Comparison of ENCODE assay signal across 15 mouse cellular contexts in genomic region chr4:116493646-116494045, GRCm38 (mm10).
"Had no signal": no experiment of that assay in that cellular context is flagged by ENCODE, and none has a peak within 500 bp of the region (broad histone marks: within the 10 kb centered on the region; RNA-seq: fewer than 3 reads in every experiment).

No protein-coding gene starts in this region.

- H3K4me1 ChIP-seq: midbrain, embryonic 13.5 days; midbrain, embryonic 15.5 days; neural tube, embryonic 12.5 days had no signal

- H3K9me3 ChIP-seq: midbrain, embryonic 13.5 days; midbrain, embryonic 15.5 days; stomach, embryonic 15.5 days had no signal

- H3K9ac ChIP-seq: midbrain, embryonic 13.5 days; midbrain, embryonic 15.5 days; neural tube, embryonic 12.5 days; stomach, embryonic 15.5 days had no signal

- H3K36me3 ChIP-seq: midbrain, embryonic 13.5 days; midbrain, embryonic 15.5 days; neural tube, embryonic 12.5 days; stomach, embryonic 15.5 days had no signal

- H3K27ac ChIP-seq: macrophage; midbrain, embryonic 13.5 days; midbrain, embryonic 15.5 days; neural tube, embryonic 12.5 days; stomach, embryonic 15.5 days; stomach, postnatal 0 days had no signal

- H3K4me2 ChIP-seq: midbrain, embryonic 11.5 days; midbrain, embryonic 13.5 days; midbrain, embryonic 15.5 days; neural tube, embryonic 12.5 days; stomach, embryonic 15.5 days had no signal

- DNase-seq: lung, adult 2 months; lung, postnatal 14 days; lung, postnatal 36 days; right cerebral cortex, postnatal 14 days; thymus, adult 2 months; thymus, postnatal 25 days; thymus, postnatal 4 days had no signal

- ATAC-seq: midbrain, embryonic 13.5 days; midbrain, embryonic 15.5 days had no signal

- H3K27me3 ChIP-seq: midbrain, embryonic 13.5 days; midbrain, embryonic 15.5 days; neural tube, embryonic 12.5 days; stomach, embryonic 15.5 days had no signal

- H3K4me3 ChIP-seq: megakaryocyte, embryonic 14.5 days; midbrain, embryonic 13.5 days; midbrain, embryonic 15.5 days; neural tube, embryonic 12.5 days; stomach, embryonic 15.5 days had no signal
